Mouse (Mus musculus) limb, embryonic 14.5 days (tissue): Measurements from ENCODE around the gene Cmah. TPM values are rescaled to one million over a fixed set of nuclear protein-coding genes. Genes with fewer than 3 reads are reported as not detected.

Source experiments
- ATAC-seq: fragments of 200-750 bp; cut with Nextera tagmentation; 2 replicates; pipeline ENCODE4 v1.8.0; 2017; ENCODE audit warnings: low read depth, moderate number of reproducible peaks, moderate TSS enrichment; ENCODE audit not compliant: low FRiP score
- DNase-seq: peaks from one replicate; pipeline ENCODE4 v3.0.0-alpha.2; 2015; ENCODE audit warnings: low spot score
- H3K27ac ChIP-seq: fragments of 300-500 bp; sonication (generic); replicated peaks from 2 replicates; pipeline ENCODE4 v1.5.1; 2014; ENCODE audit warnings: low read depth, mild to moderate bottlenecking, low read length, moderate library complexity, mixed read lengths
- H3K27me3 ChIP-seq: fragments of 300-500 bp; sonication (generic); 2 replicates; pipeline ENCODE4 v1.6.1; 2014; ENCODE audit warnings: low read length, mixed read lengths; ENCODE audit not compliant: control insufficient read depth, insufficient read depth
- H3K36me3 ChIP-seq: fragments of 300-500 bp; sonication (generic); 2 replicates; pipeline ENCODE4 v1.6.1; 2014; ENCODE audit warnings: mild to moderate bottlenecking, low read length, moderate library complexity, mixed read lengths; ENCODE audit not compliant: control insufficient read depth, insufficient read depth
- H3K4me1 ChIP-seq: fragments of 300-500 bp; sonication (generic); 2 replicates; pipeline ENCODE4 v1.6.1; 2014; ENCODE audit warnings: antibody characterized with exemption, low read length, mixed read lengths; ENCODE audit not compliant: control insufficient read depth, insufficient read depth
- H3K4me2 ChIP-seq: fragments of 300-500 bp; sonication (generic); replicated peaks from 2 replicates; pipeline ENCODE4 v1.6.1; 2014; ENCODE audit warnings: low read depth, mild to moderate bottlenecking, low read length, moderate library complexity; ENCODE audit not compliant: severe bottlenecking
- H3K4me3 ChIP-seq: fragments of 300-500 bp; sonication (generic); replicated peaks from 2 replicates; pipeline ENCODE4 v1.5.1; 2014; ENCODE audit warnings: low read length
- H3K9ac ChIP-seq: fragments of 300-500 bp; sonication (generic); 2 replicates; pipeline ENCODE4 v1.6.1; 2014; ENCODE audit warnings: mild to moderate bottlenecking, low read depth, low read length, moderate library complexity; ENCODE audit not compliant: severe bottlenecking
- H3K9me3 ChIP-seq: fragments of 300-500 bp; sonication (generic); 2 replicates; pipeline ENCODE4 v1.6.1; 2016; ENCODE audit warnings: low read length; ENCODE audit not compliant: control insufficient read depth
- POLR2A ChIP-seq: fragments of 200-500 bp; IDR thresholded peaks from 2 replicates; pipeline ENCODE4 v1.8.0; 2012; ENCODE audit warnings: inconsistent platforms, mild to moderate bottlenecking, moderate library complexity, borderline replicate concordance; ENCODE audit not compliant: insufficient read depth, insufficient read length; ENCODE audit errors: extremely low read depth
- WGBS: fragments of 180-500 bp; shearing (Covaris S2); extraction: QIAGEN DNeasy Blood & Tissue Kit; methylation state at CpG from one replicate; pipeline ENCODE4 v1.1.7; 2014; 5-methylcytosine and 5-hydroxymethylcytosine counted together
- polyA plus RNA-seq, 2 experiments: library from polyadenylated mRNA; depleted of rRNA in 1 of 2; stranded (reverse) in 1 of 2; unstranded in 1 of 2; fragments of >200 nt; fragmentation: Nextera tagmentation in 1 of 2; extraction: Ambion mirVana in 1 of 2; gene quantifications; 2 replicates each; pipeline versions ENCODE4 v1.2.1 to v1.2.3; 2012 to 2014

Gene Cmah
- polyA plus RNA-seq, 2 experiments = 0.30 to 0.48 TPM

GRCm38 (mm10) chr13:24318618-24319017 lies 8.6 kb upstream of the Cmah start:
- Histone ChIP-seq H3K4me2 (no peak overlapping the region), H3K36me3 (no peaks in the 10 kb centered on the region), H3K27ac (no peak overlapping the region), H3K27me3 (no peaks in the 10 kb centered on the region), H3K9ac (no peak overlapping the region), H3K4me3 (no peak overlapping the region), H3K4me1 (no peaks in the 10 kb centered on the region), H3K9me3 (no peaks in the 10 kb centered on the region)
- DNase-seq (peak; percentile 60), ATAC-seq (no peak)
- no peak for TF ChIP-seq POLR2A
- WGBS = 12% methylated on average over 4 of the region's 4 CpGs

DNA sequence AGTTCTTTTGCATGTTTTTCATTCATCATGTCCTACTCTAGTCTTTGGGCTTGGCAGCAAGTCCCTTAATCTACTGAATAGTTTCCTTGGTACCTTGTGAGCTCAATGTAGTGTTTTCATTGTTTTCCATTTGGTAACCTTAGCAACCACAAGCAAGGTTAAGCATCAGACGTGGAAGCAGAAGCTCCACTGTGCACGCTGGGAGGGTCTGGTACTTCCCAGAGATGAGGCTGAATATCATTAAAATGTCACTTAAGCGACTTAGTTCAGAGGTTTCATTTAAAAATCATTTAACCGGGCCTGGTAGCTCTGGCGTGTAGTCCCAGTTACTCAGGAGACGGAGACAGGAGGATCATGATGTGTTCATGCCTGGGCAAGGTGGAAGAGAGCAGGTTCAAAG lies 5.9 kb upstream of the Cmah start:
- no peaks in the 10 kb centered on the region for H3K4me1 ChIP-seq
- no peaks in the 10 kb centered on the region for H3K27me3 ChIP-seq
- H3K4me3 ChIP-seq = no peak overlapping the region
- no peak overlapping the region for H3K27ac ChIP-seq
- H3K9me3 ChIP-seq = no peaks in the 10 kb centered on the region
- WGBS = 76% methylated on average over 6 of the region's 6 CpGs
- DNase-seq (no peak), ATAC-seq (no peak)
- TF ChIP-seq POLR2A = no peak
- H3K36me3 ChIP-seq = no peaks in the 10 kb centered on the region
- no peak overlapping the region for H3K4me2 ChIP-seq
- H3K9ac ChIP-seq = no peak overlapping the region

GRCm38 (mm10) chr13:24328036-24328817 lies 1.0 kb downstream of the Cmah start:
- Histone ChIP-seq H3K4me1 (peaks cover 3% of the 10 kb centered on the region; the same call in 1 of the 2 replicates), H3K9me3 (no peaks in the 10 kb centered on the region), H3K4me3 (no peak overlapping the region), H3K27me3 (no peaks in the 10 kb centered on the region), H3K4me2 (no peak overlapping the region), H3K36me3 (no peaks in the 10 kb centered on the region), H3K9ac (no peak overlapping the region), H3K27ac (no peak overlapping the region)
- 73% methylated on average over 9 of the region's 9 CpGs for WGBS
- no peak for TF ChIP-seq POLR2A
- no peak for ATAC-seq
- no peak for DNase-seq

- Histone ChIP-seq H3K4me1 (peaks cover 3% of the 10 kb centered on the region; the same call in 1 of the 2 replicates), H3K27me3 (no peaks in the 10 kb centered on the region), H3K4me2 (no peak overlapping the region), H3K9me3 (no peaks in the 10 kb centered on the region), H3K36me3 (no peaks in the 10 kb centered on the region), H3K4me3 (no peak overlapping the region), H3K27ac (no peak overlapping the region), H3K9ac (no peak overlapping the region)
- no peak for TF ChIP-seq POLR2A
- WGBS = 80% methylated on average over 4 of the region's 4 CpGs
- DNase-seq (no peak), ATAC-seq (no peak)
Measured at GRCm38 (mm10) chr13:24330128-24330527, 2.9 kb downstream of the Cmah start.

DNA sequence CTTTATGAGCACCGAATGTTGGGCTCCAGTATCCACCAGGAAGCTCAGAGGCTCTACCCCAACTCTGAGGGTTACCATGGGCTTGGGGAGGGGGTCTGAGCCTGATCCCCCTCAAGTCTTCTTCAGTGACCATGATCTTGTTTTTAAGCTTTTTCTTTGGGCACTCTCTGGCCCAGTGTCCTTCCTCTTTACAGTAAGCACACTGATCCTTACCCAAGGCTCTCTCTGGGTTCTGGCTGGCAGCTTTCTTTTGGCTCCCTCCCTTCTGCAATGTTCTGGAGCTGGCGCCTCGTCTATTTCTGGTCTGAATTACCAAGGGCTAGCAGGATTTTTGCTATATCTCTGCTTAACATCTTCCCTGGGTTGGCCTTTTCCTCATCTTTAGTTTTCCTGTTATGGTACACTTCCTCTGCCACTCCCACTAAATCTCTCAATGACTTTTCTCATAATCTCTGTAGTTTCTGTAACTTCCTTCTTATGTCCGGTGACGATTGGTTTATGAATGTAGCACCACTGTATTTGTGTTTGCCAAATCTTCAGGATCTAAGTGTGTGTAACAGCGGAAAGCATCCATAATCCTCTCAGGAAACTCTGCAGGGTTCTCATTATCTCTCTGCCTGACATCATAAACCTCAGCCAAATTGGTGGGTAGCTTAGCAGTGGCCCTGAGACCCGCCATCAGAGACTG lies 3.8 kb downstream of the Cmah start:
- Histone ChIP-seq H3K36me3 (no peaks in the 10 kb centered on the region), H3K4me1 (peaks cover 3% of the 10 kb centered on the region; the same call in 1 of the 2 replicates), H3K4me3 (no peak overlapping the region), H3K4me2 (no peak overlapping the region), H3K27me3 (no peaks in the 10 kb centered on the region), H3K9me3 (no peaks in the 10 kb centered on the region), H3K27ac (no peak overlapping the region), H3K9ac (no peak overlapping the region)
- DNase-seq (no peak), ATAC-seq (no peak)
- TF ChIP-seq POLR2A = no peak
- WGBS = 75% methylated on average over 7 of the region's 7 CpGs
